Mouse (Mus musculus) activated CD4-positive, CD25-positive, alpha-beta regulatory T cell (primary cell): Measurements from ENCODE around the gene Ankrd54. TPM values are rescaled to one million over a fixed set of nuclear protein-coding genes. Genes with fewer than 3 reads are reported as not detected.

ENCODE experiments used
- polyA plus RNA-seq, 2 experiments: library from polyadenylated mRNA; unstranded; fragments of 100-300 nt; shearing (Covaris generic); gene quantifications; one replicate each; pipeline ENCODE4 v1.2.1; 2017

The Ankrd54 gene
- polyA plus RNA-seq = 10 to 100 TPM; 48.6 to 53.3 TPM

DNA sequence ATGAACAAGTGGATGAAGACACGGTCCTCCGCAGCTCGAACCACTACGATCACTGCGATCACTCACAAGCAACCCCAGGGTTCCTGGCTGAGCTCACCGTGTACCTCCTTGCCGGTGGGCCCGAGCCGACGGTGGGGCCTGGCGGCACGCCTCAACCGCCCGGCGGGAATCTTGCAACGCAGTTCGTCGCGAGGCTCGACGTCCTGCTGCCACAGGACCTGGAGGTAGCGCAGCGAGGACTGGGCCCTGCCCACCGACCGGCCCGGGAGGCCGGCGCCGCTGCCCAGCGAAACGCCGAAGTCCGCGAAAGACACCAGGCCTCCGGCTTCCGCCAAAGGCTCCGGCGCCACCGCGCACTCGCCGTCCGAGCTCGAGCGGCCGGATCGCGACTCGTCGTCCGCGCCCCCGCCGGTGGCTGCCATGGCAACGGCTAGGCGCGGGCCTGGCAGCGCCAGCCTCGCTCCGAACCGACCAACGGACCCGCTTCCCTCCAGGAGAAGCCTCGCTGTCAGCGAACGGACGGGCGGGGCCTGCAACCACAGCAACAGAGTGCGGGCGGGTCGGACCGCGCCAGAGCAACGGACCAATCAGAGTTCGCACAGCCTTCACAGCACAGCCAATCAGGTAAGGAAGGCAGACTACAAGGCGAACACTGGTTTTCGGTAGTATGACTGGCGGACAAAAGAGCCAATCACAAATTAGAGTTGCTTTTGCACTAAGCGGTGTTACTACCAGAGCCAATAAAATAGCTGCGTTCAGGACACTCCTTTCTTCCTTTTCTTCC, at the start of gene Ankrd54:
Ankrd54 (minus strand) TSS at position 518 of the 784 bp plus-strand sequence.

DNA sequence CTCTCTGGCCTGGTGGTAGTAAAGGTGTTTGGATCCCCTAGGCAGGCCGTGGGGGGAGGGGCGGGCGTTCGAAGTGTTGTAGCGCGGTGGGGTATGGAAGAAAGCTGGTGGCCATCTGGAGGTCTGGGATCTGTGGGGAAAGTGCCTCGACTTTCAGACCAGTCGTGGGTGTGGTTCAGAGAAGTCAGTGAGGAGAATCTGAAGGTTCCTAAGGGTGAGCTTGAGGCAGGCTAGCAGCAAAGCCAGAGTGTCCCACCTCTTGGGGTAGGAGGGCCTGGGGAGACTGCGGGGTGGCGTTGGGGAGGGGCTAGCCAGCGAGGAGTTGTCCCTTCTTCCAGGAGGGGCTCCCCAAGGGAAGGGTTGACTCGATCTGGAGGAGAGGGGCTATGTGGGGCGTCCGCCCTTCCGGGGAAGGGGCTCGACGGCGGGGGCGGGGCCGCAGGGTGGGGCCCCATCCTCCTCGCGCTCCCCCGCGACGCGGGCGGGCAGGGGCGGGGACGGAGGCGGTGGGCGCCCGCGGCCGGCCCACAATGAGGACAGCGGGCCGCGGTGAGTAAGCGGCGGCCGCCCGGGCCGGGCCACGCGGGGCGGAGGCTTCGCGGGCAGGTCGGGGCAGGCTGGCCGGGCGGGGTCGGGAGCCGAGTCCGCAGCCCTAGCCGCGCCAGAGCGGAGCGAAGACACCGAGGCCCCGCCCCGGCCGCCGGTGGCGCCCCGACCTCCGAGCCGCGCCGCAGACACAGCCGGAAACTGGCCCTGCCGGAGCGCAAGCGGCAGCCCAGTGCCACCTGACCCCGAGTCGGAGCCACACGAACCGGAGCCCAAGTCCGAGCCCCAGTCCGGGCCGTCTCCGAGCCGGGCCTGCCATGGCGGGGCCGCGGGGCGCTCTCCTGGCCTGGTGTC, 46.0 kb upstream of the Ankrd54 start, which contains the start of gene Micall1:
Micall1 (plus strand) TSS at position 478 of the 900 bp plus-strand sequence.

DNA sequence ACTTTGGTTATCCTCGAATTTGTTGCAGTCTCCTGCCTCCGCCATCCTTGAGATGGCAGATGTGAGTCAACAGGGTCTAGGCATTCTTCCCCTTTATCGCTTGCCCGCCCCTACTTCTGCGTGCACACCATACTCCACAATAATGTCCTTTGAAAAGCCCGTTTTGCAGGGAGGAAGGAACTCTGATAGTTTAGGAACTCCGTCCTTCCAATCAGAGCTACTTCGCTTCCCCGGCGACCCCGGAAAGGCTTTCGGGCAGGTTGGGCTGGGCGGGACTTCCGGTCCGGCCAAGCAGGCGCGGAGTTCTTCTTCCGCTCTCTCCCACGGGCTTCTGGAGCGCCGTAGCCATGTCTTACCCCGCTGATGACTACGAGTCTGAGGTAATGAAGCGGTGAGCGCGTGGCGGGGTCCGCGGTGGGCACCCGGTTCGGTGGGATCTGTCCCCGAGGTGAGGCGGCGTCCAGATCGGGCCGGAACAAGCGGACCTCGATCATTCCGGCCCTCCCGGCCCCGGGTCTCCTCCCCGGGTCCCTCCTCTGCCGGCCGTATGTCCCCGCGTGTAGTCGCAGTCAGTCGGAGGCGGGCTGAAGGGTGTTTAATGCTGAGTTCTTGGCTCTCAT, 12.3 kb upstream of the Ankrd54 start, which contains the start of gene Eif3l:
Eif3l (plus strand) TSS at position 267 of the 620 bp plus-strand sequence.

DNA sequence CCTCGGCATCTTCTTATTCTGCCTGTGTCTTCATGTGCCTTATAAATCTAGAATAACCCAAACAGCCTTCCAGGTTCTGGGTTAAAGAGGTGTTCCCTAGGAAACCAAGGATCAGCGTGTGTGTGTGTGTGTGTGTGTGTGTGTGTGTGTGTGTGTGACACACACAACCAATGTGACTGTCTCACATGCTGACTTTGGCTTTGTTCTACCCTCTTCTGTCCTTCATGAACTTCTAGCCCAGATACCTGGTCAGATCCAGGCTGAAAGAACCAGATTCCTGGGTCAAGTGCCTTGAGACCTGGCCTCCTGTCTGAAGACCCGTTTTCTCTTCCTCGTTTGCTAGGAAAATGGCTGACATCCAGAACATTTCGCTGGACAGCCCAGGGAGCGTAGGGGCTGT, 21.1 kb downstream of the Ankrd54 start, which contains the start of gene Galr3:
Galr3 (plus strand) TSS at position 301 of the 400 bp plus-strand sequence.

DNA sequence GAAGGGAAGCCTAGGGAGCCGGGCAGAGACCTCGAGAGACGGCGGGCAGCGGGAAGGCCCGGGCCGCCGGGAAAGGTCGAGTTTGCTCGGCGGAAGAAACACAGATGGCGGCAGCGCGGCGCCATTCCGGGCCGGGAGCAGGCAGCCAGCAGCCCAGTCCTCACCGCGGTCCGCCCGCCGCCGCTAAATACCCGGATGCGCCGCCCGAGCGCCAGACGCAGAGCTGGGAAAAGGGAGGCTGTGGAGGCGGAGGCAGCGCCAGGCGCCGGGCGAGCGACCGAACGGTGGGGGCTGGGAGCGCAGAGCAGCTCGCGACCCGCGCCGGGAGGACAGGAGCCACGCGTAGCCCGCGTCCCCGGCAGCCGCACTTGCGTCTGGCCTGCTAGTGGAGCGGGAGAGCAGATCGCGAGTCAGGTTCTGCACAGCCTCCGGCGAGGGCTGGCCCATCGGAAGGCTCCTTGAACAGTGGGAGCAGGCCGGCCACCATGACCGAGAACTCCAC, 34.4 kb downstream of the Ankrd54 start, which contains the start of gene H1f0:
H1f0 (plus strand) TSS at position 214 of the 502 bp plus-strand sequence.

Other genes starting within 250 kb of the Ankrd54 start
- gene Cdc42ep1, start 220.3 kb downstream of the Ankrd54 start, polyA plus RNA-seq = under 1 TPM; 0.14 to 0.18 TPM
- gene Lgals2, start 207.4 kb downstream of the Ankrd54 start, polyA plus RNA-seq = not detected
- 10 to 100 TPM; 43.5 to 61.3 TPM for gene Gga1, start 185.7 kb downstream of the Ankrd54 start, polyA plus RNA-seq
- gene Gm49510, start 163.2 kb downstream of the Ankrd54 start, polyA plus RNA-seq = under 1 TPM; 0.68 to 0.75 TPM
- 100 to 1,000 TPM; 165 to 207 TPM for gene Sh3bp1, start 163.1 kb downstream of the Ankrd54 start, polyA plus RNA-seq
- gene Pdxp, start 149.0 kb downstream of the Ankrd54 start, polyA plus RNA-seq = 10 to 100 TPM; 16.6 to 18.3 TPM
- gene Lgals1, start 136.2 kb downstream of the Ankrd54 start, polyA plus RNA-seq = 1,000 to 10,000 TPM in 1 of 2 experiments, 100 to 1,000 TPM in 1; 544 to 1,308 TPM
- 10 to 100 TPM; 49.9 to 50.4 TPM for gene Nol12, start 128.0 kb downstream of the Ankrd54 start, polyA plus RNA-seq
- 10 to 100 TPM; 54.7 to 95.1 TPM for gene Triobp, start 115.2 kb downstream of the Ankrd54 start, polyA plus RNA-seq
- gene H1f0, start 34.4 kb downstream of the Ankrd54 start, polyA plus RNA-seq = 100 to 1,000 TPM; 106 to 152 TPM
- gene Galr3, start 21.0 kb downstream of the Ankrd54 start, polyA plus RNA-seq = under 1 TPM; 0.42 to 0.47 TPM
- gene Eif3l, start 12.3 kb upstream of the Ankrd54 start, polyA plus RNA-seq = 100 to 1,000 TPM; 160 to 185 TPM
- gene Micall1, start 46.0 kb upstream of the Ankrd54 start, polyA plus RNA-seq = 10 to 100 TPM; 26.9 to 36.0 TPM
- 100 to 1,000 TPM; 133 to 161 TPM for gene Polr2f, start 78.1 kb upstream of the Ankrd54 start, polyA plus RNA-seq
- gene 1700088E04Rik, start 78.4 kb upstream of the Ankrd54 start, polyA plus RNA-seq = 1 to 10 TPM; 3.0 to 4.3 TPM
- gene Sox10, start 102.3 kb upstream of the Ankrd54 start, polyA plus RNA-seq = under 1 TPM in 1 of 2 experiments, not detected in 1; 0.09 TPM
- 10 to 100 TPM; 29.6 to 30.8 TPM for gene Pick1, start 166.3 kb upstream of the Ankrd54 start, polyA plus RNA-seq
- gene Gm49486, start 166.5 kb upstream of the Ankrd54 start, polyA plus RNA-seq = under 1 TPM; 0.17 to 0.98 TPM
- gene Slc16a8, start 191.9 kb upstream of the Ankrd54 start, polyA plus RNA-seq = under 1 TPM in 1 of 2 experiments, not detected in 1; 0.45 TPM
- gene Baiap2l2, start 222.6 kb upstream of the Ankrd54 start, polyA plus RNA-seq = 1 to 10 TPM in 1 of 2 experiments, under 1 TPM in 1; 0.58 to 1.1 TPM